Mouse (Mus musculus): ENCODE measurements at regions not wholly inside any gene's neighbourhood (a gene's known extent, or its start where the extent isn't known, plus 50 kb on each side); places are given as distances from the start of the nearest gene placed in this dataset.

- TF ChIP-seq ZKSCAN1 (IDR thresholded peaks at IDR 0.05; ENCODE audit: low read depth, low read length) (no peak), BHLHE40 (IDR thresholded peaks at IDR 0.05; ENCODE audit: borderline replicate concordance, low read depth, low read length) (no peak), CTCF (IDR thresholded peaks at IDR 0.05 in 2 of 3, conservative IDR thresholded peaks at IDR 0.05 in 1 of 3; ENCODE audit: control insufficient read depth in 1 of 3, insufficient read depth in 1 of 3, low read depth in 2 of 3, low read length in 3 of 3, poor library complexity in 1 of 3, severe bottlenecking in 1 of 3) (no peak), MEF2A (IDR thresholded peaks at IDR 0.05; ENCODE audit: extremely low read depth, insufficient replicate concordance, low read depth, low read length, poor library complexity, severe bottlenecking) (no peak), POLR2A (IDR thresholded peaks at IDR 0.05; ENCODE audit: control insufficient read depth in 1 of 2, insufficient read depth in 1 of 2, low read depth in 1 of 2, low read length in 2 of 2, poor library complexity in 1 of 2) (no peak), KAT2A (conservative IDR thresholded peaks at IDR 0.05; ENCODE audit: low read depth, low read length) (no peak), POLR2AphosphoS2 (IDR thresholded peaks at IDR 0.05; ENCODE audit: low read length) (no peak)
Measured at GRCm38 (mm10) chr10:39226518-39226917, 62.9 kb upstream of the Ccn6 start.

Measured in MEL (cell line).